Mouse (Mus musculus) kidney, postnatal 0 days (tissue): Measurements from ENCODE around the gene Eml2. TPM values are rescaled to one million over a fixed set of nuclear protein-coding genes. Genes with fewer than 3 reads are reported as not detected.

ENCODE experiments used
- ATAC-seq: fragments of 200-750 bp; cut with Nextera tagmentation; replicated peaks from 2 replicates; pipeline ENCODE4 v1.8.0; 2017; ENCODE audit warnings: low read depth, moderate number of reproducible peaks, moderate TSS enrichment, moderate library complexity; ENCODE audit not compliant: low FRiP score
- DNase-seq: peaks from one replicate; pipeline ENCODE4 v3.0.0-alpha.2; 2016; ENCODE audit warnings: low spot score
- H3K27ac ChIP-seq: fragments of 300-500 bp; sonication (generic); 2 replicates; pipeline ENCODE4 v1.5.1; 2014; ENCODE audit warnings: mild to moderate bottlenecking
- H3K27me3 ChIP-seq: fragments of 300-500 bp; sonication (generic); 2 replicates; pipeline ENCODE4 v1.6.1; 2014; ENCODE audit warnings: low read length, mixed read lengths; ENCODE audit not compliant: insufficient read depth
- H3K36me3 ChIP-seq: fragments of 300-500 bp; sonication (generic); 2 replicates; pipeline ENCODE4 v1.6.1; 2014; ENCODE audit warnings: low read length, mixed read lengths; ENCODE audit not compliant: insufficient read depth
- H3K4me1 ChIP-seq: fragments of 300-500 bp; sonication (generic); replicated peaks from 2 replicates; pipeline ENCODE4 v1.6.1; 2014; ENCODE audit warnings: antibody characterized with exemption, low read length, mixed read lengths; ENCODE audit not compliant: insufficient read depth
- H3K4me2 ChIP-seq: fragments of 300-500 bp; sonication (generic); 2 replicates; pipeline ENCODE4 v1.6.1; 2014; ENCODE audit warnings: mild to moderate bottlenecking, low read length, moderate library complexity, mixed read lengths
- H3K4me3 ChIP-seq: fragments of 300-500 bp; sonication (generic); replicated peaks from 2 replicates; pipeline ENCODE4 v1.5.1; 2014; ENCODE audit warnings: low read depth, low read length
- H3K9ac ChIP-seq: fragments of 300-500 bp; sonication (generic); 2 replicates; pipeline ENCODE4 v1.6.1; 2014; ENCODE audit warnings: low read depth, low read length
- H3K9me3 ChIP-seq: fragments of 300-500 bp; sonication (generic); replicated peaks from 2 replicates; pipeline ENCODE4 v1.6.1; 2016; ENCODE audit warnings: low read length, inconsistent platforms, mixed read lengths
- CTCF ChIP-seq: IDR thresholded peaks from 2 replicates; pipeline ENCODE4 v1.5.1; 2016; ENCODE audit warnings: antibody characterized with exemption, low read depth, mild to moderate bottlenecking, moderate library complexity
- WGBS: fragments of 180-500 bp; shearing (Covaris S2); extraction: QIAGEN DNeasy Blood & Tissue Kit; methylation state at CpG from one replicate; pipeline ENCODE4 v1.1.7; 2014; 5-methylcytosine and 5-hydroxymethylcytosine counted together
- polyA plus RNA-seq: library from polyadenylated mRNA; unstranded; fragments of >200 nt; fragmentation: Nextera tagmentation; extraction: Ambion mirVana; gene quantifications from 2 replicates; pipeline ENCODE4 v1.2.1, GENCODE M21; 2015

The Eml2 gene
- polyA plus RNA-seq, 1 experiment from 2014 or later, result 10.6 TPM

- Histone ChIP-seq H3K4me3 (no peak overlapping the region), H3K9ac (no peak overlapping the region), H3K4me1 (peaks cover 17% of the 10 kb centered on the region; the same call in 1 of the 2 replicates), H3K27me3 (no peaks in the 10 kb centered on the region), H3K9me3 (no peaks in the 10 kb centered on the region), H3K36me3 (no peaks in the 10 kb centered on the region), H3K4me2 (no peak overlapping the region), H3K27ac (no peak overlapping the region)
- WGBS, result 16% methylated on average over 5 of the region's 5 CpGs
- TF ChIP-seq CTCF, result no peak
- DNase-seq (peak; percentile 52), ATAC-seq (no peak)
Observed at GRCm38 (mm10) chr7:19211041-19211675, 34.9 kb downstream of the Eml2 start.

- Histone ChIP-seq H3K9ac (peak within 1 kb of the TSS; percentile 56), H3K4me1 (peaks cover 17% of the 10 kb centered on the region; the same call in 1 of the 2 replicates), H3K4me3 (peak within 1 kb of the TSS; percentile 54), H3K27me3 (no peaks in the 10 kb centered on the region), H3K27ac (0 out of 2 replicates have a peak within 1 kb of the TSS, but pooled peaks have one; percentile 36), H3K9me3 (no peaks in the 10 kb centered on the region), H3K4me2 (peak within 1 kb of the TSS; percentile 79), H3K36me3 (no peaks in the 10 kb centered on the region)
- peak; percentile 25; the same call in 1 of the 2 replicates for TF ChIP-seq CTCF
- DNase-seq, result peak; percentile 72
- peak; percentile 79 for ATAC-seq
- 1% methylated on average over 27 of the region's 30 CpGs for WGBS
Observed at GRCm38 (mm10) chr7:19211996-19212755, 36.0 kb downstream of the Eml2 start, which contains the start of gene Gpr4. Gpr4 (plus strand) TSS chr7:19212538.

GRCm38 (mm10) chr7:19213385-19213784 is 37.2 kb downstream of the Eml2 start:
- no peaks in the 10 kb centered on the region for H3K36me3 ChIP-seq
- no peak for TF ChIP-seq CTCF
- no peaks in the 10 kb centered on the region for H3K27me3 ChIP-seq
- peaks cover 17% of the 10 kb centered on the region; the same call in 1 of the 2 replicates for H3K4me1 ChIP-seq
- peak overlapping the region; percentile 79 for H3K4me2 ChIP-seq
- WGBS, result 60% methylated on average over 2 of the region's 2 CpGs
- ATAC-seq (no peak), DNase-seq (no peak)
- H3K9me3 ChIP-seq, result no peaks in the 10 kb centered on the region
- no peak overlapping the region for H3K4me3 ChIP-seq
- no peak overlapping the region for H3K27ac ChIP-seq
- H3K9ac ChIP-seq, result no peak overlapping the region

GRCm38 (mm10) chr7:19214369-19214768 is 38.1 kb downstream of the Eml2 start:
- H3K27ac ChIP-seq, result no peak overlapping the region
- no peaks in the 10 kb centered on the region for H3K9me3 ChIP-seq
- H3K4me1 ChIP-seq, result peaks cover 17% of the 10 kb centered on the region; the same call in 1 of the 2 replicates
- peak overlapping the region; percentile 15; the same call in 1 of the 2 replicates for H3K4me2 ChIP-seq
- no peaks in the 10 kb centered on the region for H3K27me3 ChIP-seq
- 69% methylated on average over 7 of the region's 7 CpGs for WGBS
- no peak for TF ChIP-seq CTCF
- no peak overlapping the region for H3K4me3 ChIP-seq
- no peak overlapping the region for H3K9ac ChIP-seq
- ATAC-seq, result no peak
- no peaks in the 10 kb centered on the region for H3K36me3 ChIP-seq
- DNase-seq, result no peak

GRCm38 (mm10) chr7:19214940-19215339 is 38.7 kb downstream of the Eml2 start:
- no peak overlapping the region for H3K9ac ChIP-seq

GRCm38 (mm10) chr7:19217492-19217891 is 41.3 kb downstream of the Eml2 start:
- no peak for TF ChIP-seq CTCF
- H3K4me3 ChIP-seq, result no peak overlapping the region
- no peak overlapping the region for H3K9ac ChIP-seq
- H3K4me1 ChIP-seq, result 0 out of 2 replicates have a peak, but pooled peaks cover 6% of the 10 kb centered on the region
- no peaks in the 10 kb centered on the region for H3K27me3 ChIP-seq
- DNase-seq (no peak), ATAC-seq (no peak)
- no peaks in the 10 kb centered on the region for H3K36me3 ChIP-seq
- H3K27ac ChIP-seq, result no peak overlapping the region
- no peaks in the 10 kb centered on the region for H3K9me3 ChIP-seq
- WGBS, result 56% methylated on average over 5 of the region's 5 CpGs
- H3K4me2 ChIP-seq, result no peak overlapping the region

More at GRCm38 (mm10) chr7:19214940-19215339, 38.7 kb downstream of the Eml2 start:
- H3K9me3 ChIP-seq, result no peaks in the 10 kb centered on the region
- ATAC-seq, result no peak
- H3K27me3 ChIP-seq, result no peaks in the 10 kb centered on the region
- no peak overlapping the region for H3K27ac ChIP-seq
- peaks cover 17% of the 10 kb centered on the region; the same call in 1 of the 2 replicates for H3K4me1 ChIP-seq
- peak overlapping the region; percentile 15; the same call in 1 of the 2 replicates for H3K4me2 ChIP-seq
- WGBS, result 49% methylated on average over 9 of the region's 9 CpGs
- no peak for DNase-seq
- no peaks in the 10 kb centered on the region for H3K36me3 ChIP-seq
- no peak overlapping the region for H3K4me3 ChIP-seq
- no peak for TF ChIP-seq CTCF
